Mouse (Mus musculus): ENCODE measurements around the gene Mpp2.

Gene Mpp2

DNA sequence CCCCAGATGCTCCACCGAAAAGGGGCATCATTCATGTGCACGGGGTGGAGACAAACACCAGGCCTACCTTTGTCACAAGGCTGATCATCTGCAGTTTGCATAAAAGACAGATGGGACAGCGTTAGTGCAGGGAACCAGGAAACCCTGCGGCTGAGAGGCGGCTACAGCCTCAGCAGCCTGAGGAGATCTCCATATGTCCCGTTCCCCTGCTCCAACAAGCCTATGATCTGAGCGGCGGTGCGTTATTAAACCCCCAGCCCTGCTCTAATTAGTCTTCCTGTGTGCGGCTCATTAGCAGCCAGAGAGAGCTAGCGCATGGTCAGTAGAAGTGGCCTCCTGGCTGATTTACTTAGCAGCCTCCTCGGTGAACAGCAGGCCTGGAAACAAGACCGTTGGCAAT lies 78.2 kb downstream of the Mpp2 start:
- peak; percentile 17 for DNase-seq (ENCODE audit: low read depth, low spot score)

- no peak for DNase-seq (ENCODE audit: low read depth, low spot score)
Measured at GRCm38 (mm10) chr11:102008954-102009637, 79.2 kb downstream of the Mpp2 start.

DNA sequence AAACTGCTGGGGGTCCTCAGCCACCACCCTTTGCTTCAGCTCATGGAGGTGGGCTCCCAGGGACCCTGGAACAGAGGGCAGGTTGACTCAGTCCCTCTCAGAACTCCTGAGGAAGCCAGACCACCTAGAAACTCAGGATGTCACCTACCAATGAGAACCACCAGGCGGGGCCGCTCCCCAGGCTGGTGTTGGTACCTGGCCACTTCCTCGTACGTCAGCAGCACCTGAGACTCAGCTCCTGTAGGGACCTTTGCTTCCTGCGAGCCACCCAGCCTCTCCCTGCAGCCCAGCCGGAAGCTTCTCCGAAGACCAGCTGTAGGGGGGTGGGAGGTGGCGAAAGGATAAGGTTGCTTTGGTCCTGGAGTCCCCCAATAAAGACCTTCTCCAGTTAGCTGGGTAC lies 79.9 kb downstream of the Mpp2 start:
- no peak for DNase-seq (ENCODE audit: low read depth, low spot score)
